In genomic region chr2:151524324-151525041, GRCm38 (mm10) we compare ENCODE assay signal across 1 mouse cellular context.
TF ChIP-seq lines count a peak whose summit lies in the region.

No protein-coding gene starts in this region.

TF ChIP-seq in MEL, 35 proteins besides CTCF, POLR2A, EP300 and RAD21 (continued from another document):
- TF ChIP-seq E2F4 (IDR thresholded peaks at IDR 0.05; ENCODE audit: borderline replicate concordance, low read depth, low read length) (no peak), GABPA (IDR thresholded peaks at IDR 0.05; ENCODE audit: low read depth, low read length) (no peak), ETS1 (IDR thresholded peaks at IDR 0.05; ENCODE audit: low read depth, low read length) (peak; percentile 87), TBP (IDR thresholded peaks at IDR 0.05; ENCODE audit: low read depth, low read length) (no peak), TAL1 (IDR thresholded peaks at IDR 0.05; ENCODE audit: low read length) (peak; percentile 81), CHD2 (IDR thresholded peaks at IDR 0.05; ENCODE audit: low read length) (no peak), MEF2A (IDR thresholded peaks at IDR 0.05; ENCODE audit: extremely low read depth, insufficient replicate concordance, low read depth, low read length, poor library complexity, severe bottlenecking) (no peak), ZMIZ1 (IDR thresholded peaks at IDR 0.05; ENCODE audit: low read depth, low read length) (no peak), KAT2A (conservative IDR thresholded peaks at IDR 0.05; ENCODE audit: low read depth, low read length) (no peak), SIN3A (IDR thresholded peaks at IDR 0.05; ENCODE audit: low read length) (peak; percentile 80), MAFK (IDR thresholded peaks at IDR 0.05; ENCODE audit: borderline replicate concordance, low read depth, low read length) (peak; percentile 74; the same call in 1 of the 2 replicates), ELF1 (IDR thresholded peaks at IDR 0.05; ENCODE audit: low read depth, low read length) (no peak), MAX (IDR thresholded peaks at IDR 0.05; ENCODE audit: low read length) (no peak), USF2 (IDR thresholded peaks at IDR 0.05; ENCODE audit: borderline replicate concordance in 1 of 2, insufficient read depth in 1 of 2, low read depth in 1 of 2, low read length in 2 of 2) (no peak), MAZ (IDR thresholded peaks at IDR 0.05; ENCODE audit: low read depth, low read length) (no peak), CHD1 (IDR thresholded peaks at IDR 0.05; ENCODE audit: low read depth, low read length) (no peak), RCOR1 (IDR thresholded peaks at IDR 0.05; ENCODE audit: low read depth, low read length) (peak; percentile 100), USF1 (IDR thresholded peaks at IDR 0.05; ENCODE audit: low read depth, low read length) (no peak), UBTF (IDR thresholded peaks at IDR 0.05; ENCODE audit: borderline replicate concordance, insufficient read depth, low read depth, low read length) (no peak), POLR2AphosphoS2 (IDR thresholded peaks at IDR 0.05; ENCODE audit: low read length) (0 out of 2 replicates have a peak, but pooled peaks have one; percentile 52), HCFC1 (IDR thresholded peaks at IDR 0.05; ENCODE audit: low read depth, low read length) (no peak), BHLHE40 (IDR thresholded peaks at IDR 0.05; ENCODE audit: borderline replicate concordance, low read depth, low read length) (peak; percentile 59; the same call in 1 of the 2 replicates)
